Mouse (Mus musculus): ENCODE data around the gene Hcrt. TPM values are rescaled to one million over a fixed set of nuclear protein-coding genes. Genes with fewer than 3 reads are reported as not detected.
A peak's percentile ranks its signal among the peaks of the same experiment; 100 is the strongest.

Gene Hcrt
- polyA plus RNA-seq, 1 experiment from 2014 or later, result not detected

DNA sequence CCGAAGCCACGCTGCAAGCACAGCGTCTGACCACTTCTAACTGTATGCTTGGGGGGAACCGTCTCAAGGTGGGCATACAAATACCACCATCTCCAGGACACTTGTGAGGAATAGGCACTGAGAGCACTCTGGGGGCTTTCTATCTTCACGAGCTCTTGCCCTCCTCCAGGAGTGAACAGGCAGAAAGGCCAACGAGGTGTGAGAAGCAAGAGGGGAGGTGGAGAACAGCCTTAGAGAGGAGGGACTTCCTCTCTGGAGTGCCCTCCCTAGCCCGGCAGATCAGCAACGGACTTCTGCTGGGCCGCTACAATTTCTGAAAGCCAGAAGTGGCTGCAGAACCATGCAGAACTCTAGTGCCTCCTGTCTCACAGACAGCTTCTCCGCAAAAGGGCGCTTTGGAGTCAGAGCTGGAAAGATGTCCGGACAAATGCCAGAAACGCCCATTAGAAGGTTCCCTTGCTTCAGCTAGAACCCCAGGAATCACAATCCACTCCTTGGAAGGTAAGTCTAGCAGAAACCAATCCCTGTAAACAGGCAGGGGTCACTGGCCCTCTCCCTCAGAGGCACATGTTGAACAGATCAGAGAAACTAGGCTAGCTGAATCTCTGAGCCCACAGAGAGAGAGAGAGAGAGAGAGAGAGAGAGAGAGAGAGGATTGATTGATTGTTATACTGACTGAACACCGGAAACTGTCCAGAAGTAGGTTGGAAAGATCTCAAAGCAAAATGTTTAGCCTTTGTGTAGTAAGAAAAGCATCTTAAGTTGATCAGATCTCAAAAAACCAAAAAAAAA is 26.6 kb downstream of the Hcrt start:
- TF ChIP-seq CTCF (IDR thresholded peaks at IDR 0.05; ENCODE audit: low read depth) (no peak), EP300 (IDR thresholded peaks at IDR 0.05; ENCODE audit: low read depth) (no peak)
- Histone ChIP-seq H3K27me3 (ENCODE audit: insufficient read depth, low read length) (no peaks in the 10 kb centered on the region), H3K4me3 (ENCODE audit: low read depth, low read length) (peak overlapping the region; percentile 100), H3K4me1 (ENCODE audit: insufficient read depth) (peaks cover 40% of the 10 kb centered on the region), H3K9ac (replicated peaks) (peak overlapping the region; percentile 100), H3K36me3 (replicated peaks; ENCODE audit: insufficient read depth, low read length) (peaks cover 15% of the 10 kb centered on the region; the same call in 1 of the 2 replicates), H3K4me2 (ENCODE audit: low read depth, low read length) (peak overlapping the region; percentile 82), H3K9me3 (ENCODE audit: low read length) (no peaks in the 10 kb centered on the region), H3K27ac (ENCODE audit: low read depth) (peak overlapping the region; percentile 97)
- ATAC-seq (no peak), DNase-seq (peak; percentile 45)
- 28% methylated on average over 14 of the region's 14 CpGs for WGBS (ENCODE audit: insufficient replicate concordance)

DNA sequence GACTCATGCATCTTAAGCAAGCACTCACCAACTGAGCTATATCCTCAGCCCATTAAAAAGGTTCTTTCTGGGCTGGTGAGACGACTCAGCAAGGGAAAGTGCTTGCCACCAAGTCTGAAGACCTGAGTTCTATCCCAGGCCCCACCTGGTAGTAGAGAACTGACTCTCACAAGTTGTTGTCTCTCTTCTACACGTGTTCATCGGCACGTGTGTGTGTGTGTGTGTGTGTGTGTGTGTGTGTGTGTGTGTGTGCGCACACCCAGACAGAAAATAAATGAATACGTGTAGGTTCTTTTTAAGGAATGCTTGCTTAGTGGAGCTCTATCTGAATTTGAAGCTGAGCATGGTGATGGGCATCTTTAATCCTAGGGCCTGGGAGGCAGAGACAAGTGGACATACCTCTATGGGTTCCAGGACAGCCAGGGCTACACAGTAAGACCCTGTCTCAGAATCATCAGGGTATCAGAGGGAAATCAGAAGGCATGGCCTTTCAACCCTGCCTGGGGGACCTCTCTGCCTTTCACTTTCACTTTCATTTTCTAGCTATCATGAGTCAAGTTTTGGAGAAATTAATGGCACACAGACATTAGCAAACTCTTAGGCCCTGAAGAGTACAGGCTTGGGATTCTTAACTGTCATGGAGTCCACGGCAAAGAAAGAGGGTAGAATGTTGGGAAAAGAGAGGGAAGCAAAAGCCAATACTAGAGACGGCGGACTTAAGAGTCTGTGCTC is 27.4 kb downstream of the Hcrt start:
- Histone ChIP-seq H3K27ac (ENCODE audit: low read depth) (peak overlapping the region; percentile 97), H3K9ac (replicated peaks) (peak overlapping the region; percentile 100), H3K4me2 (ENCODE audit: low read depth, low read length) (peak overlapping the region; percentile 82), H3K4me3 (ENCODE audit: low read depth, low read length) (peak overlapping the region; percentile 100), H3K36me3 (replicated peaks; ENCODE audit: insufficient read depth, low read length) (peaks cover 15% of the 10 kb centered on the region; the same call in 1 of the 2 replicates), H3K4me1 (ENCODE audit: insufficient read depth) (peaks cover 48% of the 10 kb centered on the region), H3K27me3 (ENCODE audit: insufficient read depth, low read length) (no peaks in the 10 kb centered on the region), H3K9me3 (ENCODE audit: low read length) (no peaks in the 10 kb centered on the region)
- 75% methylated on average over 9 of the region's 9 CpGs for WGBS (ENCODE audit: insufficient replicate concordance)
- ATAC-seq, result no peak
- no peak for TF ChIP-seq EP300 (IDR thresholded peaks at IDR 0.05; ENCODE audit: low read depth)
- TF ChIP-seq CTCF (IDR thresholded peaks at IDR 0.05; ENCODE audit: low read depth), result no peak
- no peak for DNase-seq

DNA sequence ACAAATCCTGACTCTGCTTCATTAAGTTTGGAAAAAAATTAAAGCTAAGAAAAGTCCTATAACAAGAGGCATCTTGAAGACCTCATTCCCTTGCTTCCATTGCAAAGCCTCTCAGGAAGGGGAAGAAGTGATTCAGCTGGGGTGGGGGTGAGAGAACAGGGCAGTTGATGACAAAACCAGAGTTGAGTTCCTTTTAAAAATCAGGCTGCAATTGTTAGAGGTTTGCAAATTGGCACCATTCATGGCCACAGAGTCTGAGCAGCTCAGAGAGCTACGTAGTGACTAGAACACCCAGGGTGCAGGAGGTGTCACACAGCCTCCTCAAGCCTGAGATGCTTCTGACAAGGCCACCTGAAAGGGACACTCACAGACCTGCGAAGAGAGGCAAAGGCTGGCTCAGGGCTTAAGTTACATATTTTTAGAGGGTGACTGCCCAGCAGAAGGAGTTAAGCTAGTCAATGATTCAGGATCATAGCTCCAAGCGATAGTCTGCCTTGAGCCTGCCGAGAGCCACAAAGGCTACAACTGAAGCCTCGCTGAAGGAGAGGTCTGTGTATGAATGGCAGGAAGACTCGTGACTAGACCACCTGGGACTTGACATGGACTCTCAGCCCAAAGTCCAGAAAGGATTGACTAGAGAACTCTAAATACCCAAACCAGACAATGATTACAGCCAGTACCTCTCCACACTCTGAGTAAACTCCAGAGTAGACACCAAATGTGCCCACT is 32.1 kb downstream of the Hcrt start:
- Histone ChIP-seq H3K9me3 (ENCODE audit: low read length) (no peaks in the 10 kb centered on the region), H3K9ac (replicated peaks) (0 out of 2 replicates have a peak overlapping the region, but pooled peaks have one; percentile 5), H3K36me3 (replicated peaks; ENCODE audit: insufficient read depth, low read length) (peaks cover 18% of the 10 kb centered on the region), H3K4me1 (ENCODE audit: insufficient read depth) (peaks cover 37% of the 10 kb centered on the region), H3K4me2 (ENCODE audit: low read depth, low read length) (no peak overlapping the region), H3K27ac (ENCODE audit: low read depth) (peak overlapping the region; percentile 56), H3K4me3 (ENCODE audit: low read depth, low read length) (no peak overlapping the region), H3K27me3 (ENCODE audit: insufficient read depth, low read length) (no peaks in the 10 kb centered on the region)
- DNase-seq (no peak), ATAC-seq (no peak)
- TF ChIP-seq CTCF (IDR thresholded peaks at IDR 0.05; ENCODE audit: low read depth) (no peak), EP300 (IDR thresholded peaks at IDR 0.05; ENCODE audit: low read depth) (no peak)
- 71% methylated on average over 6 of the region's 6 CpGs for WGBS (ENCODE audit: insufficient replicate concordance)

DNA sequence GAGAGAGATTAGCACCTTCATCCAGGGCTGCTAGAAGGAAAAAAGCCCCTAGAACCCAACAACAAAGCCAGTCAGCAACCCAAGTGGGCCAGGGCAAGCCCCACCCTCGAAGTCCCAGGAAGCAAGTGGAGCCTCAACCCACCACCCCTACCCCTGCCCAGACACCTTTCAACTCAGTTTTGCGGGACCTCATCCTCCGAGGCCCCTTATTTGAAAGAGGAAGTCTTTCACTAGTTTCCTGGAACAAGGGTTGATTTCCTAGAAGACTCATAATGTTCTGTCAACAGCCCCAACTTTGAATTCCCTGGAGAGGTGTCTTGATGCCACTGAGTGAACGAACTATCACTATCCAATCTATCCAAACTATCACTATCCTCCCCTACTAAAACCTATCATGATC is 32.8 kb downstream of the Hcrt start:
- ATAC-seq (no peak), DNase-seq (no peak)
- Histone ChIP-seq H3K27me3 (ENCODE audit: insufficient read depth, low read length) (no peaks in the 10 kb centered on the region), H3K27ac (ENCODE audit: low read depth) (no peak overlapping the region), H3K9me3 (ENCODE audit: low read length) (no peaks in the 10 kb centered on the region), H3K9ac (replicated peaks) (no peak overlapping the region), H3K4me3 (ENCODE audit: low read depth, low read length) (no peak overlapping the region), H3K36me3 (replicated peaks; ENCODE audit: insufficient read depth, low read length) (peaks cover 18% of the 10 kb centered on the region), H3K4me1 (ENCODE audit: insufficient read depth) (peaks cover 37% of the 10 kb centered on the region), H3K4me2 (ENCODE audit: low read depth, low read length) (no peak overlapping the region)
- TF ChIP-seq EP300 (IDR thresholded peaks at IDR 0.05; ENCODE audit: low read depth) (no peak), CTCF (IDR thresholded peaks at IDR 0.05; ENCODE audit: low read depth) (no peak)
- WGBS (ENCODE audit: insufficient replicate concordance), result 35% methylated on average over 4 of the region's 4 CpGs

DNA sequence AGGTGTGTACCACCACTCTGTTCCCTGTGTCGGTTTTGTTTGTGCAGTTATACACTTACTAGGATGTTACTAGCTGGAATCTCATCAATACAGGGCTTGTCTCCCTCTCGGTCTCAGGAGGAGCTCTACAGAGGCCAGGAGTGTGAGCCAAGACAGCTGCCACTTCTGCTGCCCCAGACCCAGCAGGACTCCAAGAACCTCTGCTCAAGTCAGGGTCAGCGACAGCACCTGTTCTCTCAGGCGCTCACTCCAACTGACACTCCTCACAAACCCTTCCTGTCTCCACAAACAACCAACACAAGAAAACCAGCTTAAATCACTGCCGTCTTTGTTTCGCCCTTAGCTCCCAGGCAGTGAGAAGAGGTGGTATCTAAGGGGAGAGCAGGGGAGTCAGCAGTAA is 34.1 kb downstream of the Hcrt start:
- H3K27me3 ChIP-seq (ENCODE audit: insufficient read depth, low read length), result no peaks in the 10 kb centered on the region
- DNase-seq (no peak), ATAC-seq (no peak)
- 87% methylated on average over 6 of the region's 6 CpGs for WGBS (ENCODE audit: insufficient replicate concordance)
- H3K36me3 ChIP-seq (replicated peaks; ENCODE audit: insufficient read depth, low read length), result peaks cover 13% of the 10 kb centered on the region
- no peaks in the 10 kb centered on the region for H3K9me3 ChIP-seq (ENCODE audit: low read length)
- no peak overlapping the region for H3K9ac ChIP-seq (replicated peaks)
- H3K4me2 ChIP-seq (ENCODE audit: low read depth, low read length), result no peak overlapping the region
- peaks cover 44% of the 10 kb centered on the region for H3K4me1 ChIP-seq (ENCODE audit: insufficient read depth)
- no peak overlapping the region for H3K4me3 ChIP-seq (ENCODE audit: low read depth, low read length)
- TF ChIP-seq CTCF (IDR thresholded peaks at IDR 0.05; ENCODE audit: low read depth), result no peak
- no peak overlapping the region for H3K27ac ChIP-seq (ENCODE audit: low read depth)

DNA sequence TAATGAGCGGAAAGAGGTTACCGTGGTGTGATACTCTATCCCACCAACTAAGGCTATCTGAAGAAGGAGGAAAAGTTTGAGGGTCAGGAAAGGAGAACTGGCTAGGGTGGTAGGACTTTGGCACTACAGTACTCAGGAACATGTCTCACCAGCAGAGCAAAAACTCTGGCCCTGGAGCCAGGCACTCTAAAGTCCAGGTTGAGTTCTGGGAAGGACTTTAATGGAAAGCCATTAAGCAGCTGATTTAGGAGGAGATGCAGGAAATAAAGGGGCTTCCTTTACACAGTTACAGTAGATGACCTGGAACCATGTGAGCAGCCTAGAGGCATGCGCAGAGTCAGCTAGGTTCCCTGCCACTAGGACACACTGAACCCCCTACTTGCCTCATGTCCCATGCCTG is 35.5 kb downstream of the Hcrt start:
- no peaks in the 10 kb centered on the region for H3K9me3 ChIP-seq (ENCODE audit: low read length)
- no peaks in the 10 kb centered on the region for H3K27me3 ChIP-seq (ENCODE audit: insufficient read depth, low read length)
- no peak overlapping the region for H3K9ac ChIP-seq (replicated peaks)
- DNase-seq (no peak), ATAC-seq (no peak)
- TF ChIP-seq EP300 (IDR thresholded peaks at IDR 0.05; ENCODE audit: low read depth) (no peak), CTCF (IDR thresholded peaks at IDR 0.05; ENCODE audit: low read depth) (no peak)
- H3K36me3 ChIP-seq (replicated peaks; ENCODE audit: insufficient read depth, low read length), result peaks cover 5% of the 10 kb centered on the region
- no peak overlapping the region for H3K27ac ChIP-seq (ENCODE audit: low read depth)
- H3K4me2 ChIP-seq (ENCODE audit: low read depth, low read length), result no peak overlapping the region
- peaks cover 57% of the 10 kb centered on the region for H3K4me1 ChIP-seq (ENCODE audit: insufficient read depth)
- WGBS (ENCODE audit: insufficient replicate concordance), result 95% methylated on average over 3 of the region's 3 CpGs
- H3K4me3 ChIP-seq (ENCODE audit: low read depth, low read length), result no peak overlapping the region
